Mouse (Mus musculus): Measurements from ENCODE around the gene Zfp523. TPM values are rescaled to one million over a fixed set of nuclear protein-coding genes. Genes with fewer than 3 reads are reported as not detected.

The Zfp523 gene
- polyA plus RNA-seq, 1 experiment: 12.0 TPM

GRCm38 (mm10) chr17:28184971-28185638 lies 8.2 kb downstream of the Zfp523 start:
- no peak overlapping the region for H3K4me3 ChIP-seq (ENCODE audit: insufficient read depth, low read depth, low read length)
- peaks cover 5% of the 10 kb centered on the region; the same call in 1 of the 2 replicates for H3K4me1 ChIP-seq (ENCODE audit: control insufficient read depth, insufficient read depth, insufficient read length, low read length)
- no peak overlapping the region for H3K27ac ChIP-seq (replicated peaks; ENCODE audit: low read depth, low read length)

- Histone ChIP-seq H3K4me1 (ENCODE audit: control insufficient read depth, insufficient read depth, insufficient read length, low read length) (no peaks in the 10 kb centered on the region), H3K27ac (replicated peaks; ENCODE audit: low read depth, low read length) (no peak overlapping the region), H3K4me3 (ENCODE audit: insufficient read depth, low read depth, low read length) (no peak overlapping the region)
Observed at GRCm38 (mm10) chr17:28188313-28188712, 11.4 kb downstream of the Zfp523 start.

GRCm38 (mm10) chr17:28192754-28193153 lies 15.8 kb downstream of the Zfp523 start:
- Histone ChIP-seq H3K27ac (replicated peaks; ENCODE audit: low read depth, low read length) (no peak overlapping the region), H3K4me3 (ENCODE audit: insufficient read depth, low read depth, low read length) (no peak overlapping the region), H3K4me1 (ENCODE audit: control insufficient read depth, insufficient read depth, insufficient read length, low read length) (no peaks in the 10 kb centered on the region)

- no peak overlapping the region for H3K27ac ChIP-seq (replicated peaks; ENCODE audit: low read depth, low read length)
Observed at GRCm38 (mm10) chr17:28193559-28193958, 16.6 kb downstream of the Zfp523 start.

GRCm38 (mm10) chr17:28195033-28195432 lies 18.1 kb downstream of the Zfp523 start:
- Histone ChIP-seq H3K4me3 (ENCODE audit: insufficient read depth, low read depth, low read length) (no peak overlapping the region), H3K27ac (replicated peaks; ENCODE audit: low read depth, low read length) (no peak overlapping the region), H3K4me1 (ENCODE audit: control insufficient read depth, insufficient read depth, insufficient read length, low read length) (no peaks in the 10 kb centered on the region)

More at GRCm38 (mm10) chr17:28193559-28193958, 16.6 kb downstream of the Zfp523 start:
- Histone ChIP-seq H3K4me1 (ENCODE audit: control insufficient read depth, insufficient read depth, insufficient read length, low read length) (no peaks in the 10 kb centered on the region), H3K4me3 (ENCODE audit: insufficient read depth, low read depth, low read length) (no peak overlapping the region)

GRCm38 (mm10) chr17:28197646-28198045 lies 20.7 kb downstream of the Zfp523 start:
- no peaks in the 10 kb centered on the region for H3K4me1 ChIP-seq (ENCODE audit: control insufficient read depth, insufficient read depth, insufficient read length, low read length)
- no peak overlapping the region for H3K4me3 ChIP-seq (ENCODE audit: insufficient read depth, low read depth, low read length)
- H3K27ac ChIP-seq (replicated peaks; ENCODE audit: low read depth, low read length): no peak overlapping the region

GRCm38 (mm10) chr17:28201982-28202381 lies 25.1 kb downstream of the Zfp523 start:
- Histone ChIP-seq H3K4me1 (ENCODE audit: control insufficient read depth, insufficient read depth, insufficient read length, low read length) (no peaks in the 10 kb centered on the region; the same call in 1 of the 2 replicates), H3K27ac (replicated peaks; ENCODE audit: low read depth, low read length) (no peak overlapping the region), H3K4me3 (ENCODE audit: insufficient read depth, low read depth, low read length) (no peak overlapping the region)

GRCm38 (mm10) chr17:28204052-28204720 lies 27.3 kb downstream of the Zfp523 start:
- Histone ChIP-seq H3K27ac (replicated peaks; ENCODE audit: low read depth, low read length) (no peak overlapping the region), H3K4me3 (ENCODE audit: insufficient read depth, low read depth, low read length) (no peak overlapping the region), H3K4me1 (ENCODE audit: control insufficient read depth, insufficient read depth, insufficient read length, low read length) (no peaks in the 10 kb centered on the region; the same call in 1 of the 2 replicates)

GRCm38 (mm10) chr17:28205443-28205842 lies 28.5 kb downstream of the Zfp523 start:
- H3K27ac ChIP-seq (replicated peaks; ENCODE audit: low read depth, low read length): no peak overlapping the region
- no peak overlapping the region for H3K4me3 ChIP-seq (ENCODE audit: insufficient read depth, low read depth, low read length)
- no peaks in the 10 kb centered on the region; the same call in 1 of the 2 replicates for H3K4me1 ChIP-seq (ENCODE audit: control insufficient read depth, insufficient read depth, insufficient read length, low read length)

GRCm38 (mm10) chr17:28207092-28207491 lies 30.2 kb downstream of the Zfp523 start:
- H3K27ac ChIP-seq (replicated peaks; ENCODE audit: low read depth, low read length): peak overlapping the region; percentile 71
- H3K4me3 ChIP-seq (ENCODE audit: insufficient read depth, low read depth, low read length): 0 out of 2 replicates have a peak overlapping the region, but pooled peaks have one; percentile 20
- no peaks in the 10 kb centered on the region; the same call in 1 of the 2 replicates for H3K4me1 ChIP-seq (ENCODE audit: control insufficient read depth, insufficient read depth, insufficient read length, low read length)

GRCm38 (mm10) chr17:28207591-28208313 lies 30.8 kb downstream of the Zfp523 start, which contains the start of gene Def6:
TSS of gene Def6 (plus strand) at chr17:28207778.
- peak within 1 kb of the TSS; percentile 71 for H3K27ac ChIP-seq (replicated peaks; ENCODE audit: low read depth, low read length)
- no peaks in the 10 kb centered on the region; the same call in 1 of the 2 replicates for H3K4me1 ChIP-seq (ENCODE audit: control insufficient read depth, insufficient read depth, insufficient read length, low read length)
- peak within 1 kb of the TSS; percentile 61 for H3K4me3 ChIP-seq (ENCODE audit: insufficient read depth, low read depth, low read length)

GRCm38 (mm10) chr17:28208314-28208612 lies 31.3 kb downstream of the Zfp523 start:
- peak overlapping the region; percentile 61 for H3K4me3 ChIP-seq (ENCODE audit: insufficient read depth, low read depth, low read length)
- H3K27ac ChIP-seq (replicated peaks; ENCODE audit: low read depth, low read length): no peak overlapping the region
- H3K4me1 ChIP-seq (ENCODE audit: control insufficient read depth, insufficient read depth, insufficient read length, low read length): no peaks in the 10 kb centered on the region; the same call in 1 of the 2 replicates

GRCm38 (mm10) chr17:28209457-28210110 lies 32.7 kb downstream of the Zfp523 start:
- H3K27ac ChIP-seq (replicated peaks; ENCODE audit: low read depth, low read length): no peak overlapping the region
- no peaks in the 10 kb centered on the region; the same call in 1 of the 2 replicates for H3K4me1 ChIP-seq (ENCODE audit: control insufficient read depth, insufficient read depth, insufficient read length, low read length)
- H3K4me3 ChIP-seq (ENCODE audit: insufficient read depth, low read depth, low read length): no peak overlapping the region

GRCm38 (mm10) chr17:28211921-28212341 lies 35.0 kb downstream of the Zfp523 start:
- Histone ChIP-seq H3K27ac (replicated peaks; ENCODE audit: low read depth, low read length) (no peak overlapping the region), H3K4me1 (ENCODE audit: control insufficient read depth, insufficient read depth, insufficient read length, low read length) (no peaks in the 10 kb centered on the region), H3K4me3 (ENCODE audit: insufficient read depth, low read depth, low read length) (no peak overlapping the region)

GRCm38 (mm10) chr17:28212391-28212790 lies 35.5 kb downstream of the Zfp523 start:
- Histone ChIP-seq H3K4me3 (ENCODE audit: insufficient read depth, low read depth, low read length) (no peak overlapping the region), H3K4me1 (ENCODE audit: control insufficient read depth, insufficient read depth, insufficient read length, low read length) (no peaks in the 10 kb centered on the region), H3K27ac (replicated peaks; ENCODE audit: low read depth, low read length) (no peak overlapping the region)

Measured in brown adipose tissue, adult 24 weeks (tissue).